Comparison of ENCODE assay signal across 8 mouse cellular contexts in genomic region chr10:80566375-80567092, GRCm38 (mm10). TPM values are rescaled to one million over a fixed set of nuclear protein-coding genes. Genes with fewer than 3 reads are reported as not detected.
DNase-seq lines count a peak whose midpoint lies in the region; ATAC-seq and TF ChIP-seq lines count a peak whose summit lies in the region.

No protein-coding gene starts in this region.

- H3K9me3 ChIP-seq in forebrain, postnatal 0 days (ENCODE audit: low read length): no peaks in the 10 kb centered on the region
- H3K9me3 ChIP-seq in hindbrain, embryonic 11.5 days (ENCODE audit: control insufficient read depth, low read length): no peaks in the 10 kb centered on the region

- peak; percentile 99 for TF ChIP-seq CTCF in cerebellum, adult 2 months (IDR thresholded peaks at IDR 0.05; ENCODE audit: borderline replicate concordance, insufficient read depth, low read depth, low read length)
- peak; percentile 97 for TF ChIP-seq CTCF in forebrain, postnatal 0 days (IDR thresholded peaks at IDR 0.05; ENCODE audit: low read depth)

- H3K4me1 ChIP-seq in cerebellum, adult 2 months (ENCODE audit: control insufficient read depth, insufficient read depth, low read length): peaks cover 6% of the 10 kb centered on the region
- H3K4me1 ChIP-seq in forebrain, postnatal 0 days (ENCODE audit: insufficient read depth): peaks cover 29% of the 10 kb centered on the region
- peaks cover 10% of the 10 kb centered on the region for H3K4me1 ChIP-seq in hindbrain, embryonic 11.5 days (replicated peaks; ENCODE audit: control insufficient read depth, insufficient read depth, low read length)

- 0 out of 2 replicates have a peak, but pooled peaks cover 7% of the 10 kb centered on the region for H3K36me3 ChIP-seq in forebrain, postnatal 0 days (ENCODE audit: insufficient read depth)
- no peaks in the 10 kb centered on the region for H3K36me3 ChIP-seq in hindbrain, embryonic 11.5 days (ENCODE audit: control insufficient read depth, insufficient read depth, low read length)

- H3K4me2 ChIP-seq in forebrain, postnatal 0 days (ENCODE audit: low read depth): peak overlapping the region; percentile 39
- peak overlapping the region; percentile 18; the same call in 1 of the 2 replicates for H3K4me2 ChIP-seq in hindbrain, embryonic 11.5 days (replicated peaks; ENCODE audit: low read depth, low read length)

- peak overlapping the region; percentile 9 for H3K4me3 ChIP-seq in cerebellum, adult 2 months (replicated peaks; ENCODE audit: insufficient read depth, low read depth, low read length)
- H3K4me3 ChIP-seq in forebrain, postnatal 0 days (ENCODE audit: low read depth, low read length): no peak overlapping the region
- H3K4me3 ChIP-seq in hindbrain, embryonic 11.5 days (ENCODE audit: low read depth, low read length): no peak overlapping the region

- peak; percentile 87 for ATAC-seq in forebrain, postnatal 0 days
- peak; percentile 68 for ATAC-seq in hindbrain, embryonic 11.5 days (ENCODE audit: low FRiP score)
- ATAC-seq in megakaryocyte, adult 5-6 weeks (ENCODE audit: poor library complexity, severe bottlenecking): peak; percentile 67

- no peaks in the 10 kb centered on the region for H3K27me3 ChIP-seq in cerebellum, adult 2 months (ENCODE audit: control insufficient read depth, insufficient read depth, low read length)
- H3K27me3 ChIP-seq in forebrain, postnatal 0 days (ENCODE audit: insufficient read depth, low read length): no peaks in the 10 kb centered on the region
- no peaks in the 10 kb centered on the region for H3K27me3 ChIP-seq in hindbrain, embryonic 11.5 days (ENCODE audit: control insufficient read depth, insufficient read depth, low read length)

- TF ChIP-seq POLR2A in cerebellum, adult 2 months (IDR thresholded peaks at IDR 0.05; ENCODE audit: borderline replicate concordance, insufficient read depth, low read length): no peak

- peak; percentile 90 for DNase-seq in NIH3T3 (ENCODE audit: low read depth)
- DNase-seq in cerebellum, adult 2 months: peak; percentile 85 to 93
- peak; percentile 89 for DNase-seq in forebrain, postnatal 0 days
- peak; percentile 92 for DNase-seq in hindbrain, embryonic 11.5 days (ENCODE audit: low spot score)
- peak; percentile 80 for DNase-seq in left cerebral cortex, adult 11 months (ENCODE audit: low spot score)
- peak; percentile 91 to 92 for DNase-seq in right cerebral cortex, postnatal 10 days (ENCODE audit: low spot score in 2 of 2)
- DNase-seq in urinary bladder, postnatal 10 days (ENCODE audit: low spot score): peak; percentile 57

- WGBS in cerebellum, adult 2 months: 10% methylated on average over 17 of the region's 17 CpGs
- WGBS in forebrain, postnatal 0 days: 12% methylated on average over 17 of the region's 17 CpGs
- 13% methylated on average over 17 of the region's 17 CpGs for WGBS in hindbrain, embryonic 11.5 days

- peak overlapping the region; percentile 37 for H3K9ac ChIP-seq in forebrain, postnatal 0 days
- H3K9ac ChIP-seq in hindbrain, embryonic 11.5 days (ENCODE audit: low read depth, low read length): no peak overlapping the region

- H3K27ac ChIP-seq in cerebellum, adult 2 months (ENCODE audit: insufficient read depth, low read length): no peak overlapping the region
- H3K27ac ChIP-seq in forebrain, postnatal 0 days (ENCODE audit: low read depth, low read length): peak overlapping the region; percentile 79
- H3K27ac ChIP-seq in hindbrain, embryonic 11.5 days (ENCODE audit: low read depth, low read length): peak overlapping the region; percentile 34

RNA-seq across cellular contexts. Expression of gene Rexo1, which starts 5.2 kb away (rescaled TPM):
- polyA plus RNA-seq in cerebellum, adult 2 months (2012; rRNA removed): 44.4 and 47.5 TPM in 2 replicates
- total RNA-seq in forebrain, postnatal 0 days (2014; rRNA removed): 40.3 and 41.9 TPM in 2 replicates
- polyA plus RNA-seq in forebrain, postnatal 0 days (2015; fragmentation: Nextera tagmentation; extraction: Ambion mirVana): 27.9 and 30.5 TPM in 2 replicates
- 21.6 and 22.5 TPM in 2 replicates for polyA plus RNA-seq in hindbrain, embryonic 11.5 days (2014; fragmentation: Nextera tagmentation; extraction: Ambion mirVana)
- total RNA-seq in megakaryocyte, adult 5-6 weeks (2015): 35.9 and 41.5 TPM in 2 replicates
- 19.4 and 19.9 TPM in 2 replicates for total RNA-seq in megakaryocyte, adult 5-6 weeks (2017)

RNA-seq across cellular contexts. Expression of gene Klf16, which starts 10.6 kb away (rescaled TPM):
- polyA plus RNA-seq in cerebellum, adult 2 months (2012; rRNA removed): 9.5 and 10.6 TPM in 2 replicates
- 17.9 and 18.7 TPM in 2 replicates for total RNA-seq in forebrain, postnatal 0 days (2014; rRNA removed)
- polyA plus RNA-seq in forebrain, postnatal 0 days (2015; fragmentation: Nextera tagmentation; extraction: Ambion mirVana): 13.3 and 14.1 TPM in 2 replicates
- 3.9 and 4.2 TPM in 2 replicates for polyA plus RNA-seq in hindbrain, embryonic 11.5 days (2014; fragmentation: Nextera tagmentation; extraction: Ambion mirVana)
- total RNA-seq in megakaryocyte, adult 5-6 weeks (2015): 2.6 and 3.3 TPM in 2 replicates
- 3.9 and 5.3 TPM in 2 replicates for total RNA-seq in megakaryocyte, adult 5-6 weeks (2017)

RNA-seq across cellular contexts. Expression of gene Abhd17a, which starts 23.6 kb away (rescaled TPM):
- 230 and 232 TPM in 2 replicates for polyA plus RNA-seq in cerebellum, adult 2 months (2012; rRNA removed)
- 156 and 201 TPM in 2 replicates for total RNA-seq in forebrain, postnatal 0 days (2014; rRNA removed)
- 154 and 155 TPM in 2 replicates for polyA plus RNA-seq in forebrain, postnatal 0 days (2015; fragmentation: Nextera tagmentation; extraction: Ambion mirVana)
- 98.8 and 108 TPM in 2 replicates for polyA plus RNA-seq in hindbrain, embryonic 11.5 days (2014; fragmentation: Nextera tagmentation; extraction: Ambion mirVana)
- total RNA-seq in megakaryocyte, adult 5-6 weeks (2015): 64.8 and 82.1 TPM in 2 replicates
- total RNA-seq in megakaryocyte, adult 5-6 weeks (2017): 21.7 and 31.6 TPM in 2 replicates

RNA-seq across cellular contexts. Expression of gene Atp8b3, which starts 27.6 kb away (rescaled TPM):
- polyA plus RNA-seq in cerebellum, adult 2 months (2012; rRNA removed): 0.30 and 0.52 TPM in 2 replicates
- 0.05 and 0.38 TPM in 2 replicates for total RNA-seq in forebrain, postnatal 0 days (2014; rRNA removed)
- 0.16 and 0.46 TPM in 2 replicates for polyA plus RNA-seq in forebrain, postnatal 0 days (2015; fragmentation: Nextera tagmentation; extraction: Ambion mirVana)
- 0.86 and 0.95 TPM in 2 replicates for polyA plus RNA-seq in hindbrain, embryonic 11.5 days (2014; fragmentation: Nextera tagmentation; extraction: Ambion mirVana)
- total RNA-seq in megakaryocyte, adult 5-6 weeks (2015): not detected in 2 replicates
- not detected in 2 replicates for total RNA-seq in megakaryocyte, adult 5-6 weeks (2017)

RNA-seq across cellular contexts. Expression of gene Scamp4, which starts 36.1 kb away (rescaled TPM):
- polyA plus RNA-seq in cerebellum, adult 2 months (2012; rRNA removed): 57.9 and 62.0 TPM in 2 replicates
- 21.0 and 24.1 TPM in 2 replicates for total RNA-seq in forebrain, postnatal 0 days (2014; rRNA removed)
- 86.8 and 87.9 TPM in 2 replicates for polyA plus RNA-seq in forebrain, postnatal 0 days (2015; fragmentation: Nextera tagmentation; extraction: Ambion mirVana)
- polyA plus RNA-seq in hindbrain, embryonic 11.5 days (2014; fragmentation: Nextera tagmentation; extraction: Ambion mirVana): 64.1 and 68.7 TPM in 2 replicates
- 16.9 and 22.3 TPM in 2 replicates for total RNA-seq in megakaryocyte, adult 5-6 weeks (2015)
- 4.8 and 11.4 TPM in 2 replicates for total RNA-seq in megakaryocyte, adult 5-6 weeks (2017)
